Mouse (Mus musculus): ENCODE data around the gene Ceacam15.
"Not testable (repeated sequence)": the region's sequence is repeated elsewhere in the genome, so short reads cannot be mapped to it uniquely, and the experiment has no call there.

GRCm38 (mm10) chr7:16716456-16717152 lies 41.1 kb upstream of the Ceacam15 start:
- not testable (repeated sequence) for TF ChIP-seq CTCF, EP300 (IDR thresholded peaks at IDR 0.05; ENCODE audit: low read depth)

Data from liver, postnatal 0 days (tissue).